Mouse (Mus musculus) urinary bladder, postnatal 10 days (tissue): ENCODE results near the gene Fgd5.
"Not testable (repeated sequence)": the region's sequence is repeated elsewhere in the genome, so short reads cannot be mapped to it uniquely, and the experiment has no call there.

Source experiments
- DNase-seq: peaks from one replicate; pipeline ENCODE4 v3.0.0; 2022; ENCODE audit warnings: low spot score

Fgd5 gene

DNA sequence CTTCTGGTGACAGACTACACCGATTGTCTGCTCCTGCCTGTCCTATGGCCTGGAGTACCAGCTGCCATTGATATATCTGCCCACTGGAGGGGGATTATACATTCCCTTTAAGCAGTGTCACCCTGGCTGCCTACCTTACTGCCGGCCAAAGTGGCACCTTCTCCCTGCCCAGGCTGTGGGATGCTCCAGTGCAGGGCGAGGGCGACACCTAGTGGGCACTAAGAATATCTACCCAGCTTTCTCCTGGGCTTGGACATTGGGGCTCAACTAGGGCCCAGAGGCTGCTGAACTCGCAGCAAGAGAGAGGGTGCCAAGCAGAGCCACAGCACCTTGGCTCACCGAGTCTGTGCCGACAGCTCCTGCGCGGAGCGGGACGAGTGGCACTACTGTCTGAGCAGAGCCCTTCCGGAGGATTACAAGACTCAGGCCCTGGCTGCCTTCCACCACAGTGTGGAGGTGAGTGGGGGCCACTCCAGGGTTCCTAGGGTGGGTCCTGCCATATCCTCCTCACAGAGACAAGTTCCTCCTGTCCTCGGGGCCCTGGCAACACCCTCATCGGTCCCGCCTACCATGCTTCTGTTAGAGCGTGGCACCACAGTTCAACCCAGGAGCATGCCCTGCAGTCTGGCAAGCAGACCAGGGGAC lies 88.6 kb downstream of the Fgd5 start:
- no peak for DNase-seq

GRCm38 (mm10) chr6:92071121-92071839 lies 92.6 kb downstream of the Fgd5 start:
- DNase-seq, result no peak

GRCm38 (mm10) chr6:92080730-92081129 lies 102.1 kb downstream of the Fgd5 start:
- DNase-seq, result no peak

DNA sequence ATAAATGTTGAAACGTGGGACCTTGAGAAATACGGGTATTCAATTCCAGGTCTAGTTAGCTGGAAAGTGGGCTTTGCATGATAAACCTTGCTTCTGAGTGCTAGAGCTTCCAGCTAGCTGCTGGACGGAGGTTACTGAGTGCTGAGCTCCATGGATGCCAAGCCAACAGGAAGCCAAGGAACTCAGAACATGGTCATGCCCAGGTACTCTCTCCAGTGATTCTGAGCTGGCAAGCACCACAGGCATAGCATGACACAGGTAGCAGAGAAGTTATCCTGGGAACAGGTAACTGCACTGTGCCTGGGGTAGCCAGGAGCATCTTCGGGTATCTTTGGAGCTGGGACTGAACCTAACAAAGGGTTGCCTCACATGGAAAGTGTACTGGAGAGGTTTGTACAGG lies 104.1 kb downstream of the Fgd5 start:
- no peak for DNase-seq

GRCm38 (mm10) chr6:92084932-92085331 lies 106.3 kb downstream of the Fgd5 start:
- no peak for DNase-seq

DNA sequence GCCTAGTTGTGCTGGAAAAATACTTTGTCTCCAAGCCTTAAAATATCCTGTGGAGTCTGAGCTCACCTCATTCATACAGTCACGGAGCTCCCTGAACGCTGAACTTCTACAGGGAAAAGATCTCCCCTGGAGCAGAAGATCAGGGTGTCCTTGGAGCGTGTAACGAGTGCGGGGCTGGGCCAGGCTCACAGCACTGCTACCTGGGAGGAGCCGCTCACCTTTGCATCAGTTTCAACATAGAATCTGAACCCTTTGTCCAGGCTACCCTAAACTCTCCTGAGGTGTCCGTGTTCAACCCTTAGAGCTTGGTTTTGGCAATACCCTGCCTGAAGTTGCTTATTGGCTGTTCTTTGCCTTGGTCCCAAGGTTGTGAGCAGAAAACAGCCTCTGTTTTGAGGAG lies 110.5 kb downstream of the Fgd5 start:
- DNase-seq, result not testable (repeated sequence)

DNA sequence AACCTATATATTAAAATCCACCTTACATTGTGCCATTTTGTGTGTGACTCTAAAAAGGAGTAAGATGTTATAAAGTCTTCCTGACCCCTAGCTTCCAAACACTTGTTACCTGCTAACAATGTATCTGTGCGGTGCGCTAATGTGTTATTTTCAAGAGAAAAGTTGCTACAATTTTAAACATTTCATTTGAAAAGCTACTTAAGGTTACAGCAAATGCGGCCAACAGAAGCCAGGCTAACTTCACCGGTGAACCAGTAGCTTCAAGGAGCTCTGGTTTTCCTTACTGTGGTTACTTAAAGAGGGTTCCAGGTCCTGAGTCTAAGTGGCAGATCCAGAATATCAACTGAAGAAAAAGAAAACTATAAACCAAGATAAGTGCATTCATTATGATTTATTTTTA lies 111.3 kb downstream of the Fgd5 start:
- DNase-seq, result no peak

- no peak for DNase-seq
These were observed 111.8 kb downstream of the Fgd5 start for GRCm38 (mm10) chr6:92090497-92090896.

DNA sequence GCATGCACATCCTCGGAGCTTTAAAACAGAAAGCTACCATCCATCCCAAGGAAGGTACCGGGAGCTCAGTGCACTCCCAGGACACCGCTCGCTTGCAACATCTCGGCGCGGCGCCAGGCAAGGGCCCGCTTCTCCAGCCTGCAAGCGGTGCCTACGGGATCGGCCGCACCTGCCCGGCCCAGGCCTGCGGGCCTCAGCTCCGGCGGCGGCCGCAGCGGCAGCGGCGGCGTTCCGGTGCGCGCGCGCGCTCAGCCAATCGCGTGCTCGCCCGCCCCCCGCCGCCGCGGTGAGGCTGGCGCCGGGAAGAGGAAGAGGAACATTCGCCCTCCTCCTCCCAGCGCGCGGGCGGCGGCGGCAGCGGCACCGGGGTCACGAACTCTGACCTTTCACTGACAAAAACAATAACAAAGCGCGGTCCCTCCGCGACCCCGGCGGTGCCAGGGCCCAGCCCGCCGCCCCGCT lies 112.5 kb downstream of the Fgd5 start, which contains the start of gene Nr2c2:
Nr2c2 (plus strand) TSS at position 261 of the 462 bp plus-strand sequence.
- peak; percentile 62 for DNase-seq

DNA sequence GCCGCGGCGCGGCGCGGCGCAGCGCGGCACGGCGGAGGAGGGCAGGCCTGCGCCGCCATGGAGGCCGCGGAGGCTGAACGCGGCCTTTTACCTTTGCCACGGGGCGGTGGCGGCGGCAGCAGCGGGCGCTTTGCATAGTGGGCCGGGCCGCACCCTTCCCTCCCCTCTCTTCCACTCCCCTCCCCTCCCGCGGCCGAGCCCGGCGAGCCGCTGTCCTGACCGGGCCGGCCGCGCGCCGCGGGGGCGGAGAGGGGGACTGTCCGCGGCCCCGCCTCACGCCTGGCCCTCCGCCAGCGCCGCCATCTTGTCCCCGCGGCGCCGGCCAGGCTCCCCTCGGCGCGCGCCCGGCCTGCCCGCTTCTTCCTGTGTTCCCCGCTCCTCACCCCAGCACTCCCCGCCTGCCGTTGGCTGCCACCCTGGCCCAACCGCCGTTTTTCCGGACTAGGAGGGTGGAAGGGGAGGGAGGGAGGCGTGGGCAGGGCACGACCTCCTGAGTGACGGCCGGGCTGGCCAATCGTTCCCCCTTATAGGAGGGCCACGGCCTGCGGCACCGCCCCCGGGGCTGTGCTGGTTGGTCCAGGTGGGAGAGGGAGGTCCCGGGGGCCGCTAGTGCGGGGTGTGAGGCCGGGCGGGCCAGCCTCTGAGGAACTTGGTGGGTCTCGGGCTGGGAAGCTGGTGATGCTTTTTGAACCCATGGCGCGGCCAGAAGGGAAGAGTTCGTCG lies 113.2 kb downstream of the Fgd5 start:
- peak; percentile 100 for DNase-seq

GRCm38 (mm10) chr6:92092737-92093136 lies 114.1 kb downstream of the Fgd5 start:
- DNase-seq, result no peak

GRCm38 (mm10) chr6:92093869-92094268 lies 115.2 kb downstream of the Fgd5 start:
- DNase-seq, result no peak

- no peak for DNase-seq
These were observed 122.1 kb downstream of the Fgd5 start for GRCm38 (mm10) chr6:92100679-92101360.

DNA sequence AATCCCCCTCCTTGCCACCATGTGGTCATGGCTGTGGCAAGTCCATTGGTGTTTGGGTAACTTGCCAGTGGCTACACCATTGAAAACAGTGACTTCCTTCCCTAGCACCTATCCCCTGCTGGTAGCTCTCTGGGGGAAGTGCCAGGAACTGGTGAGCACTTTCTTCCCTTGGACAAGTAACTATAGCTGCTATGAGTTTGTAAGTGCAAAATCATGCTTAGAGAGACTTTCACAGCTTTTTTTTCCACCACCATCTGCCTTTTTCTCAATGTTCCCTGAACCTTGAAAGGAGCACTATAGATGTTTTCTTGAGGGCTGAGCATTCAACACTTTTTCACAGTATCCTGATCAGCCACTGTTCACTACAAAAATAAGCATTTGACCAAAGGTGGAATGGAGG lies 145.9 kb downstream of the Fgd5 start:
- DNase-seq, result no peak
